Mouse (Mus musculus): Measurements from ENCODE around the gene Snx4. TPM values are rescaled to one million over a fixed set of nuclear protein-coding genes. Genes with fewer than 3 reads are reported as not detected.
"Not testable (repeated sequence)": the region's sequence is repeated elsewhere in the genome, so short reads cannot be mapped to it uniquely, and the experiment has no call there.

Snx4 gene
- 10 to 100 TPM; 12.6 to 15.2 TPM for total RNA-seq (2021)
- long read RNA-seq, experiment 1, transcript Snx4-201 (14 exons, 3,161 nt), result major isoform, 25 of 30 reads
- long read RNA-seq, experiment 1, partial matches to known transcripts, result 3 of 30 reads
- long read RNA-seq, experiment 1, other reads (novel, unspliced or antisense), result 2 of 30 reads
- long read RNA-seq, experiment 2, transcript Snx4-201 (14 exons, 3,161 nt), result major isoform, 26 of 33 reads
- long read RNA-seq, experiment 2, partial matches to known transcripts, result 5 of 33 reads
- long read RNA-seq, experiment 2, other reads (novel, unspliced or antisense), result 2 of 33 reads

DNA sequence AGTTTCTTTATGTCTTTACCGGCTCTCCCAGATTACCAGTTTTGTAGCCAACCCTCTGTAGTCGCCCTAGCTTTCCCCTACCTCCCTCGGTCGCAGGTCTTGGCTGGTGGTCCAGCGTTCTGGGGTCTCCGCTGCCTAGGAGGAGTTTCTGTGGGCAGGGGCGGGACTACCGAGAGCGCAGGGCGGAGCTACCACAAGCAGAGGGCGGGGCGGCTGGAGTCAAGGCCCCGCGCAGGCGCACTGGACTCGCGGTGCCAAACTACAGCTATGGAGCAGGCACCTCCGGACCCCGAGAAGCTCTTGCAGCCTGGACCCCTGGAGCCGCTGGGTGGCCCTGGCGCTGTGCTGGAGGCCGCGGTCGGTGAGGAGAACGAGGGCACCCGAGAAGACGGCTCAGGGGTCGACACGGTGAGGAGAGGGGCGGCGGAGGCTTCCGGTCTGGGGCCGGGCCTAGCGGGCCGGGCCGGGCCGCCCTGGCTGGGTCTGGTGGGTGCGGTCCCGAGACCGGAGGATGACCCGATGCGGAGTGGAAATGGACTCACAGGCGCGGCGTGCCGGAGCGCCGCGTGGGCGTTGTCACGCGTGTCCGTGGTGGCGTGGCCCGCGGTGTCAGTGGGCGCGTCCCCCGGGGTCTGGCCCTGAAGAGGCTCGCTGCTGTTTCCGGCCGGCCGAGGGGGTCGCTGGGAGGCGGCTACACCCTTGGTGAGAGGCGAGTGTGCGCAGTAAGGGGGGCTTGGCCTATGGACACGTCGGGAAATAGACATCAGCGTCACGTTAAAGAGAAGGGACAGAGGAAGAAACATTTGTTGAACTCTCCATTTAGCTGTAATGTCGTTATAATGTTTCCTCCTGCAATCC, at the start of gene Snx4:
TSS of gene Snx4 (plus strand) at position 249 of the 858 bp plus-strand sequence.
- intact Hi-C loops (cut with DNase I), result loop anchor here (5.0 kb wide), 1 partner anchor 194 kb away; the partner anchor contains the start of genes Iqcg and Rpl35a
- peak; percentile 96 for DNase-seq
- peak within 1 kb of the TSS; percentile 100 for H3K4me3 ChIP-seq
- TF ChIP-seq CTCF (IDR thresholded peaks at IDR 0.05), result no peak
- peak within 1 kb of the TSS; percentile 95 for H3K27ac ChIP-seq

DNA sequence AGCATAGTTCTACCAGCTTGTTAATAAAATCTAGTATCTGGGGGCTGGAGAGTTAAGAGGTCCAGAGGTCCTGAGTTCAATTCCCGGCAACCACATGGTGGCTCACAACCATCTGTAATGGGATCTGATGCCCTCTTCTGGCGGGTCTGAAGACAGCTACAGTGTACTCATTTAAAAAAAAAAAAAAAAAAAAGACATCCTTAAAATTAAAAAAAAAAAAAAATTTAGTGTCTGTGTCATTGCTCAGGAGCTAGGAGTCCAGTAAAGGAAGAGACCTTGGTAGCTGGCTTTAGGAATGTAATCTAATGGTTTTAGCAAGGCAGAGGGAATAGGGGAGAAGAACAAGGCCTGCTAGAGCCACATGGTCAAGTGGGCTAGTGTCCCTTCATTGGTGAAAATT, 40.4 kb upstream of the Snx4 start:
- no peak overlapping the region for H3K4me3 ChIP-seq
- no peak overlapping the region for H3K27ac ChIP-seq
- peak; percentile 21; the same call in 1 of the 2 replicates for TF ChIP-seq CTCF (IDR thresholded peaks at IDR 0.05)
- intact Hi-C loops (cut with DNase I), result no loop called here
- DNase-seq, result no peak

GRCm38 (mm10) chr16:33216313-33217003, 34.8 kb upstream of the Snx4 start:
- intact Hi-C loops (cut with DNase I), result no loop called here
- TF ChIP-seq CTCF (IDR thresholded peaks at IDR 0.05), result no peak
- H3K4me3 ChIP-seq, result no peak overlapping the region
- DNase-seq, result no peak
- no peak overlapping the region for H3K27ac ChIP-seq

DNA sequence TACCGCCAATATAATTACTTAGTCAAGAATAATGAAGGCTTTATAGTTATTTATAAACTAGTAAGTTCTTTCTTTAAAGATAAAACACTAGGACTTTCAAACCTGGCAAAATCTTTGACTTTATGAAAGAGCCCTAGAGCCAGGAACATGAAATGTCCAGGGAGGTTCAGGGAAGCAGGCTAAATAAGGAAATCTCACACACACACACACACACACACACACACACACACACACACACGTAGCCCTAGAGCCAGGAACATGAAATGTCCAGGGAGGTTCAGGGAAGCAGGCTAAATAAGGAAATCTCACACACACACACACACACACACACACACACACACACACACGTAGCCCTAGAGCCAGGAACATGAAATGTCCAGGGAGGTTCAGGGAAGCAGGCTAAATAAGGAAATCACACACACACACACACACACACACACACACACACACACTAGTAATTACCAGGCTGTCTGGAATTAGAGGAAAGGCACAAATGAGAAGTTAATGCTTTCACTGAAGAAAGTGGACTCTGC, 33.6 kb upstream of the Snx4 start:
- H3K4me3 ChIP-seq; H3K27ac ChIP-seq; intact Hi-C loops (cut with DNase I); DNase-seq: not testable (repeated sequence)

DNA sequence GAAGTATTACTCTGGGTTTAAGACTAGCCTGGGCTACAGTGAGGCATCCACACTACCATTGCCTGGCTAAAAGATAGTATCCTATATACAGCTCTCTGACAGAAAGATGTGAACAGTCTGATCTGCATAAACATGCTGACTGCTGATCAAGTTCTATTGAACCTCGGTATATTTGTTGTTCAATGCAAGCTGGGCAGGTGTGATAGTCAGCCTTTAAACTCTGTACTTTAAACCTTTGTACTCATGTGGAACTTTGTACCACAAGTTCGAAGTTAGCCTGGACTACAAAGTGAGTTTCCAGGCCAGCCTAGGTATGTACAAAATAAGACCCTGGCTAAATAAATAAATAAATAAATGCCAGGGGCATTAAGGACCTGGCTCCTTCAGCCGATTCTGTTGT, 28.8 kb upstream of the Snx4 start:
- no peak overlapping the region for H3K4me3 ChIP-seq
- no peak overlapping the region for H3K27ac ChIP-seq
- TF ChIP-seq CTCF (IDR thresholded peaks at IDR 0.05), result no peak
- no peak for DNase-seq
- intact Hi-C loops (cut with DNase I), result no loop called here

DNA sequence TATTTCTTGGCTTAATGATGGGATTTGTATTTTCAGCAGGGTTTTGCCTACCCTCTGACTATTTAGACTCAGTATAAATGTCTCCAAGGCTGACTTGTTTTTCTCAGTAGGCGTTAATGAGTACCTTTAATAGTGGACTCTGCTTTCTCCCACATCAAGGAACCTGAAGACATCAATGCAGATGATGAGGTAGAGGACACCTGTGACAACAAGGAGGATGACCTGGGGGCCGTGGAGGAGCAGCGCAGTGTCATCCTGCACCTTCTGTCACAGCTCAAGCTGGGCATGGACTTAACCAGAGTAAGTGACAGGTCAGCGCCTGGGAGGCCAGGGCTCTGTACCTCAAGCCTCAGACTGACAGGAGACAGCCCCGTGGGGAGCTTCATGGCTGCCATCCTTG, 26.9 kb upstream of the Snx4 start:
- no peak overlapping the region for H3K4me3 ChIP-seq
- intact Hi-C loops (cut with DNase I), result no loop called here
- no peak for DNase-seq
- TF ChIP-seq CTCF (IDR thresholded peaks at IDR 0.05), result no peak
- H3K27ac ChIP-seq, result no peak overlapping the region

- TF ChIP-seq CTCF (IDR thresholded peaks at IDR 0.05), result no peak
- Histone ChIP-seq H3K4me3 (no peak overlapping the region), H3K27ac (no peak overlapping the region)
- intact Hi-C loops (cut with DNase I), result no loop called here
- DNase-seq, result no peak
Observed at GRCm38 (mm10) chr16:33234128-33234527, 17.1 kb upstream of the Snx4 start.

DNA sequence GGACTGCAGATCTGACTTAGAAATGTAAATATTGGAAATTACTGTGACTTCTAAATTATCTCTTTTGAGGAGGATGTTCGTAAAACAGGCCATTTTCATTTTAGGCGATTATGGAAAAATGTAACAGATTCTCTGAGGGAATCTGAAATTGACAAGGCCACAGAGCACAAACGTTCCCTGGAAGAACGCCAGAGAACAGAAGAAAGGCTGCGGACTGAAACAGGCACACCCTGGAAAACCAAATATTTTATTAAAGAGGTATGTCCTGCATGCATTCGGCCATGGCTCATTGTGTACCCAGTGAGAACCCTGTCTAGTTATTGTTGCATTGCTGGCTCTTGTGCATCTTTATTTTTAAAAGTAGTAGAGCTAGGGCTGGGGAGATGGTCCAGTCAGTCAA, 15.1 kb upstream of the Snx4 start:
- H3K27ac ChIP-seq, result no peak overlapping the region
- H3K4me3 ChIP-seq, result no peak overlapping the region
- intact Hi-C loops (cut with DNase I), result no loop called here
- DNase-seq, result no peak
- no peak for TF ChIP-seq CTCF (IDR thresholded peaks at IDR 0.05)

- H3K27ac ChIP-seq, result no peak overlapping the region
- intact Hi-C loops (cut with DNase I), result no loop called here
- DNase-seq, result no peak
- no peak overlapping the region for H3K4me3 ChIP-seq
- no peak for TF ChIP-seq CTCF (IDR thresholded peaks at IDR 0.05)
Observed at GRCm38 (mm10) chr16:33239305-33239704, 11.9 kb upstream of the Snx4 start.

DNA sequence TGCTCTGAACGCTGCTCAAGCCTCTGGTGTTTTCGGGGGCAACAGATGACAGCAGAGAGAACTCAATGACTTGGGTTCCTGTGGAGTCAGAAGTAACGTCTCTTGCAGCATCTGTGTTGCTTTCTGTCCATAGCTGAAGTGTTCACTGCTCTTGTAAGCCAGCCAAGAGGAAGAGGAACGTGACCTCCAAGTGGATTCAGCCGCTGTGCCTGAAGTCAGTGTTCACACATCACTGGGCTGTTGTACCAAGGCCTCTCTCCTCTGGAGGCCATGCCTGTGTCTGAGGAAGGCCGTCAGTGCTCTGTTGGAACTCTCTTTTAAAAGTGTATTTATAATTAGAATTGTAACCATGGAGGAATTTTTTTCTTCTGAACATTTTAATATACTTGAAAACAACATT, 9.2 kb upstream of the Snx4 start:
- Histone ChIP-seq H3K4me3 (no peak overlapping the region), H3K27ac (no peak overlapping the region)
- TF ChIP-seq CTCF (IDR thresholded peaks at IDR 0.05), result no peak
- no peak for DNase-seq
- intact Hi-C loops (cut with DNase I), result no loop called here

DNA sequence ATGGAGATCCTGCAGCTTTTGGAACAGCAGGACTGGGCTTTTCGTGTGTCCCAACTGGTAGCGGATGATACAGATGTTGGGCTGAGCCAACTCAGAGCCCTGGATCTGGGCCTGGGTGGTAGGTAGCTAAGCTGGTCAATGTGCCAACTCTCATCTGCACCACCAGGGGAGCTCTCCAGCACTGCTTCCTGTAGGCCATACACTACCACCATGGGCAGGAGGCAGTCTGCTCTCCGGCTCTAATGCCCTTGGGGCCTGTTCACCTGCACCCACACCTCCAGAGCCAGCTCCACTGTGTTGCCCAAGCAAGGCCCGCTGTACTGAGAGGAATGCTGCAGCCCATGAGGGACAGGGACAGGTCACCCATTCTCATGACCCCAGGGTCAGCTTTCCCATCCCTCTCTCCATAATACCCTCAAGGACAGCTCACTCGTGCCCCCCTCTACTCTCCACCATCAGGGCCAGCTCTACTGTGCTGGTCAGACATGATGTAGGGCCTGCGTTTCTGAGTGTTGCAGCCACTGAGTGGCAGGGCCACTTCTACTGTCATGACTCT, 7.0 kb upstream of the Snx4 start:
- no peak; the same call in 1 of the 2 replicates for TF ChIP-seq CTCF (IDR thresholded peaks at IDR 0.05)
- intact Hi-C loops (cut with DNase I), result no loop called here
- no peak overlapping the region for H3K4me3 ChIP-seq
- no peak overlapping the region for H3K27ac ChIP-seq
- no peak for DNase-seq

DNA sequence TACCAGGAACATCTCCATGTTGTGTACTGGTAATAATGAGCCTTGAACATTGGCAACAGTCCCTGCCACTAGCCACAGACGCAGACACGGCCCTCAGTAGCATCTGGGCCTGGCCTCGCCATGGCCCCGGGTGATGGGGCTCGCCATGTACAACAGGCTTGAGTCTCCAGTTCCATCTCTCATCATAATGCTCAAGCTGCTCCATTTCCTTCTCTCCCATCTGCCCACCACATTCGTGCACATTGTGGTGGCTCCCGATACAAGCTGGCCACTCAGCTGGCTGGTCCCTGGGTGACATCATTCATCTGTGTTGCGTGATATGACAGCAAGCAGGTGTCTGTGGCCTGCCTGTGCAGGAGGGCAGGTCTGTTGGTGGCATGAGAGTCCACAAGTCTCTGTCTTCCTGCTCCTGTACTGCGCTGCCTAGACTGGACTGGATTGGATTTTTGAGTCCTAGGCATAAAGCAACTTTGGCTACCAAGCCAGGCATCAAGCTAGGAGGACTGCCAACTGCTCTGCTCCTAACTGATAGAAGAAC, 6.2 kb upstream of the Snx4 start:
- Histone ChIP-seq H3K4me3 (no peak overlapping the region), H3K27ac (no peak overlapping the region)
- intact Hi-C loops (cut with DNase I), result no loop called here
- DNase-seq, result no peak
- no peak for TF ChIP-seq CTCF (IDR thresholded peaks at IDR 0.05)

Measured in gastrocnemius, adult 2 months (tissue).